8 mouse cellular contexts compared by ENCODE assay signal in the genomic region with DNA sequence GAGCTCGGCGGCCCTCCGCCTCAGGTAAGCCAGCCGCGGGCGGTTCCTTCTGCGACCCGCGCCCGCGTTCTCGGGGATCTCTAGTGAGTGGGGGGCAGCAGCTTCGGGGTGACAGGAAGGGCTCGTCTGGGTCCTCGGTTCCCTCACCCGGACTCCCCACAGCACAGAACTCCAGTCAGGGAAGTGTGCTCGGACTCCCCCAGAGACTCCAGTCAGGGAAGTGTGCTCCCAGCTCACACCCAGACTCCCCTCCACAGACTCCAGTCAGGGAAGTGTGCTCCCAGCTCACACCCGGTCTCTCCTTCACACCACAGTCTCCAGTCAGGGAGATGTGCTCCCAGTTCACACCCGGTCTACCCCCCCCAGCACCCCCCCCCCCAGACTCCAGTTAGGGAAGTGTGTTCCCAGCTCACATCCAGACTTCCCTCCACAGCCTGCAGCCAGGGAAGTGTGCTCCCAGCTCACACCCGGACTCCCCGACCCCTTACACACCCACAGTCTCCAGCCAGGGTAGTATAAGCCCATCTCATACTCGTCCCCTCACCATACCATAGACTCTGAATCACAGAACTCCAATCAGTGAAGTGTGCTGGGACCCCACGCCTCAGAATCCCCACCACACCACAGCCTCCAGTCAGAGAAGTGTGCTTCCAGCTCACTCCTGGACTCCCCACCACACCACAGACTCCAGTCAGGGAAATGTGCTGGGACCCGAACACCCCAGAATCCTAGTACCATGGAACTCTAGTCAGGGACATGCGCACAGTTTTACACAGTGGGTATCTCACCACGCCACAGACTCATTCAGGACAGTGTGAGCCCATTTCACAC. TPM values are rescaled to one million over a fixed set of nuclear protein-coding genes. Genes with fewer than 3 reads are reported as not detected.
DNase-seq lines count a peak whose midpoint lies in the region; ATAC-seq and TF ChIP-seq lines count a peak whose summit lies in the region.

No protein-coding gene starts in this region.

- peaks cover 16% of the 10 kb centered on the region; the same call in 1 of the 2 replicates for H3K4me1 ChIP-seq in lung, postnatal 0 days (ENCODE audit: insufficient read depth, low read depth, low read length)
- no peaks in the 10 kb centered on the region; the same call in none of the 2 replicates for H3K4me1 ChIP-seq in cortical plate, adult 2 months (ENCODE audit: control insufficient read depth, insufficient read depth, low read length)
- H3K4me1 ChIP-seq in intestine, embryonic 14.5 days (replicated peaks; ENCODE audit: control insufficient read depth, insufficient read depth, low read length): peaks cover 40% of the 10 kb centered on the region
- 0 out of 2 replicates have a peak, but pooled peaks cover 8% of the 10 kb centered on the region for H3K4me1 ChIP-seq in midbrain, postnatal 0 days (ENCODE audit: insufficient read depth, low read length)

- TF ChIP-seq POLR2A in cortical plate, adult 2 months (IDR thresholded peaks at IDR 0.05; ENCODE audit: extremely low read depth, insufficient read depth, low read length): no peak

- peak overlapping the region; percentile 92 for H3K27ac ChIP-seq in lung, postnatal 0 days (ENCODE audit: low read length)
- peak overlapping the region; percentile 87 for H3K27ac ChIP-seq in cortical plate, adult 2 months (ENCODE audit: insufficient read depth, low read length)
- peak overlapping the region; percentile 86 for H3K27ac ChIP-seq in intestine, embryonic 14.5 days (ENCODE audit: low read depth)
- H3K27ac ChIP-seq in midbrain, postnatal 0 days (ENCODE audit: low read depth, low read length): no peak overlapping the region

- H3K9me3 ChIP-seq in lung, postnatal 0 days (ENCODE audit: low read length): no peaks in the 10 kb centered on the region
- no peaks in the 10 kb centered on the region for H3K9me3 ChIP-seq in intestine, embryonic 14.5 days (ENCODE audit: control insufficient read depth, low read length)
- no peaks in the 10 kb centered on the region for H3K9me3 ChIP-seq in midbrain, postnatal 0 days (ENCODE audit: low read length)

- H3K9ac ChIP-seq in lung, postnatal 0 days (replicated peaks; ENCODE audit: low read depth): peak overlapping the region; percentile 93
- peak overlapping the region; percentile 95 for H3K9ac ChIP-seq in intestine, embryonic 14.5 days (ENCODE audit: low read length)
- H3K9ac ChIP-seq in midbrain, postnatal 0 days (replicated peaks; ENCODE audit: low read length, poor library complexity, severe bottlenecking): peak overlapping the region; percentile 72

- no peak for TF ChIP-seq CTCF in lung, postnatal 0 days (IDR thresholded peaks at IDR 0.05)
- TF ChIP-seq CTCF in cortical plate, adult 2 months (IDR thresholded peaks at IDR 0.05; ENCODE audit: extremely low read depth, insufficient read depth, low read length): no peak
- TF ChIP-seq CTCF in midbrain, postnatal 0 days (IDR thresholded peaks at IDR 0.05): no peak

- H3K36me3 ChIP-seq in lung, postnatal 0 days (ENCODE audit: insufficient read depth, low read length): no peaks in the 10 kb centered on the region
- H3K36me3 ChIP-seq in intestine, embryonic 14.5 days (ENCODE audit: control insufficient read depth, insufficient read depth, low read length): 0 out of 2 replicates have a peak, but pooled peaks cover 4% of the 10 kb centered on the region
- H3K36me3 ChIP-seq in midbrain, postnatal 0 days (ENCODE audit: insufficient read depth, low read length): no peaks in the 10 kb centered on the region

- TF ChIP-seq EP300 in lung, postnatal 0 days (IDR thresholded peaks at IDR 0.05): no peak

- no peaks in the 10 kb centered on the region for H3K27me3 ChIP-seq in lung, postnatal 0 days (replicated peaks; ENCODE audit: insufficient read depth, low read length)
- no peaks in the 10 kb centered on the region for H3K27me3 ChIP-seq in intestine, embryonic 14.5 days (replicated peaks; ENCODE audit: control insufficient read depth, insufficient read depth, low read length)
- H3K27me3 ChIP-seq in midbrain, postnatal 0 days (ENCODE audit: insufficient read depth, low read length): no peaks in the 10 kb centered on the region; the same call in 1 of the 2 replicates

- WGBS in lung, postnatal 0 days: 7% methylated on average over 23 of the region's 26 CpGs
- WGBS in intestine, embryonic 14.5 days: 8% methylated on average over 20 of the region's 26 CpGs
- WGBS in midbrain, postnatal 0 days: 8% methylated on average over 26 of the region's 26 CpGs

- H3K4me2 ChIP-seq in lung, postnatal 0 days (replicated peaks; ENCODE audit: low read depth, low read length): peak overlapping the region; percentile 84
- peak overlapping the region; percentile 83 for H3K4me2 ChIP-seq in intestine, embryonic 14.5 days (ENCODE audit: low read length)
- peak overlapping the region; percentile 90 for H3K4me2 ChIP-seq in midbrain, postnatal 0 days (ENCODE audit: low read depth, low read length, poor library complexity, severe bottlenecking)

- H3K4me3 ChIP-seq in lung, postnatal 0 days (ENCODE audit: low read depth, low read length): peak overlapping the region; percentile 79
- peak overlapping the region; percentile 89 for H3K4me3 ChIP-seq in cortical plate, adult 2 months (ENCODE audit: insufficient read depth, low read length)
- H3K4me3 ChIP-seq in intestine, embryonic 14.5 days (ENCODE audit: low read depth, low read length): peak overlapping the region; percentile 84
- peak overlapping the region; percentile 84 for H3K4me3 ChIP-seq in midbrain, postnatal 0 days (ENCODE audit: low read depth, low read length)

- ATAC-seq in lung, postnatal 0 days: peak; percentile 45
- ATAC-seq in intestine, embryonic 14.5 days (replicated peaks; ENCODE audit: low FRiP score, low TSS enrichment, low read depth): peak; percentile 79
- peak; percentile 62 for ATAC-seq in midbrain, postnatal 0 days (ENCODE audit: low FRiP score)

- DNase-seq in lung, postnatal 0 days (ENCODE audit: low spot score): peak; percentile 64
- no peak for DNase-seq in lung, adult 18-20 months
- DNase-seq in intestine, embryonic 14.5 days (ENCODE audit: low spot score): no peak
- DNase-seq in midbrain, postnatal 0 days (ENCODE audit: low spot score): no peak
- no peak for DNase-seq in layer of hippocampus, adult 18-20 months (ENCODE audit: low spot score in 2 of 2)
- DNase-seq in embryo, embryonic 9.5 days (ENCODE audit: extremely low spot score): no peak
- no peak for DNase-seq in ovary, postnatal 36 days (ENCODE audit: low spot score)

RNA-seq across cellular contexts. Expression of gene Ppfibp1, which starts 0.6 kb away (rescaled TPM):
- polyA plus RNA-seq in lung, postnatal 0 days (2015; fragmentation: Nextera tagmentation; extraction: Ambion mirVana): 50.5 and 53.5 TPM in 2 replicates
- polyA plus RNA-seq in cortical plate, adult 2 months (2012; rRNA removed): 26.5 and 30.6 TPM in 2 replicates
- polyA plus RNA-seq in intestine, embryonic 14.5 days (2014; fragmentation: Nextera tagmentation; extraction: Ambion mirVana): 48.1 and 50.4 TPM in 2 replicates
- 23.7 and 25.0 TPM in 2 replicates for total RNA-seq in midbrain, postnatal 0 days (2014; rRNA removed)
- polyA plus RNA-seq in midbrain, postnatal 0 days (2015; fragmentation: Nextera tagmentation; extraction: Ambion mirVana): 21.6 and 25.4 TPM in 2 replicates
- total RNA-seq in layer of hippocampus, adult 18-20 months (2021): 10 to 100 TPM; 34.8 to 39.9 TPM

RNA-seq across cellular contexts. Expression of gene Smco2, which starts 39.0 kb away (rescaled TPM):
- polyA plus RNA-seq in lung, postnatal 0 days (2015; fragmentation: Nextera tagmentation; extraction: Ambion mirVana): not detected in 2 replicates
- polyA plus RNA-seq in cortical plate, adult 2 months (2012; rRNA removed): 0.13 and 0.23 TPM in 2 replicates
- not detected in 2 replicates for polyA plus RNA-seq in intestine, embryonic 14.5 days (2014; fragmentation: Nextera tagmentation; extraction: Ambion mirVana)
- not detected in 2 replicates for total RNA-seq in midbrain, postnatal 0 days (2014; rRNA removed)
- polyA plus RNA-seq in midbrain, postnatal 0 days (2015; fragmentation: Nextera tagmentation; extraction: Ambion mirVana): not detected in 2 replicates
- not detected for total RNA-seq in layer of hippocampus, adult 18-20 months (2021)
